Mouse (Mus musculus) bone marrow macrophage, adult 2 months (primary cell): Measurements from ENCODE around the gene Rcbtb1.

Source experiments
- CTCF ChIP-seq: IDR thresholded peaks from 2 replicates; pipeline ENCODE4 v1.5.1; 2012; ENCODE audit warnings: low read depth, mild to moderate bottlenecking, low read length, moderate library complexity
- POLR2A ChIP-seq: IDR thresholded peaks from 2 replicates; pipeline ENCODE4 v1.6.1; 2012; ENCODE audit warnings: mild to moderate bottlenecking, low read depth, low read length, borderline replicate concordance

- no peak for TF ChIP-seq POLR2A
- TF ChIP-seq CTCF = no peak
These were observed 22.4 kb upstream of the Rcbtb1 start, which contains the start of gene Gm5142 for GRCm38 (mm10) chr14:59178649-59179048.
